Mouse (Mus musculus) Muller cell, postnatal 12 days (primary cell): ENCODE measurements around the gene Ssbp4.
"Not testable (repeated sequence)": the region's sequence is repeated elsewhere in the genome, so short reads cannot be mapped to it uniquely, and the experiment has no call there.

ENCODE experiments used
- DNase-seq: peaks from one replicate; pipeline ENCODE4 v3.0.0-alpha.2; 2015; ENCODE audit errors: inconsistent ontology term

Ssbp4 gene

DNA sequence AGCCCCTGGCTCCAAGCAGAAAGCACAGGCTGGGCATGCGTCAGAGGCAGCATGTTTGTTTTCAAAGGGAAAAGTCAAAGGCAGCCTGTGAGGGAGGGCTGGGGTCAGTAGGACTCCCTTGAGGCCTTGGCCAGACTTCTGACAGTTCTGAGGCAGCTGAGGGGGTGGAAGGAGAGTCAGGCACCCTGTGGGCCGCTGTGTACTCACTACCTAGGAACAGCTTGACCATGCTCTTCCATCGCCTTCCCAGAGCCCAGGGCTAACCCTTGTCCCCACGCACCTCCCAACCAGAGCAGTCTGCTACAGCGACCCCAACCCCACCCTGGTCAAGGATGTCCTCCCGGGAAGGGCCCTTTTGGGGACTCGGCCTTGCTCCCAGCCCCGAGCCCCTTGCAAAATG, 15.5 kb downstream of the Ssbp4 start:
- DNase-seq = no peak

DNA sequence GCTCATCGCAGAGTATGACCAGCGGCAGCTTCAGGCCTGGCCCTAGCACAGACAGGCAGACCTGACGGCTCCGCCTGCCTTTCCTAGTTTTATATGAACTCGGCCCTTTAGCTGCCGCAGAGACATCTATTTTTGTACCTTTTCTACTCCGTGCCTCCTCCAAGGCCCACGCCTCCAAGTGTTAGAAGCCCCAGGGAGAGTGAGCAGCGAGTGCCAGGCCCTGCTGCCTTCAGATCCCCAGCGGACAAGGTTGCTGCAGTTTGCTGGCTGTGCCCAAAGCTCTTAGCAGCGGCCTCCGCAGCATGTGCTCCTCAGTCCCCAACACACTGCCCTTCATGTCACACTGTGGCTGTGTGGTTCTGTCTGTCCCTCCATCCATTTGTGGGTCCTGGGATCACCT, 17.1 kb downstream of the Ssbp4 start:
- no peak for DNase-seq

- DNase-seq = not testable (repeated sequence)
Measured at GRCm38 (mm10) chr8:70587955-70588354, 20.7 kb downstream of the Ssbp4 start.

DNA sequence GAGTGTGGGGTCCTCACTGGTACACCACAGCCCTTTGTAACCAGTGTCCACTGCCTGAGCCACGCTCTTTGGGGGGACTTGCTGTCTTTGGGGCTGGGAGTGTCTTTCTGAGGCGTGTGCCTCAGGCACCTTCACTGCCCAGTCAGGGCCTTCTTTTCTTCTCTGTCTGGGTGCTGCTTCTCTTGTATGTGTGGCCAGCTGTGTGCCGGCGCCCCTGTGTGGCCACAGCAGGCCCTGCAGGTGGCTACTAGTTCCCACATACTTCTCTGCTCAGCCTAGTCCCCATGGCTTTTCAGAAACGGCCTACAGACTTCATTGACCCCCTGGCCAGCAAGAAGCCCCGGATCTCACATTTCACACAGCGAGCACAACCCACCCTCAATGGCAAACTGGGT, 23.4 kb downstream of the Ssbp4 start:
- DNase-seq = peak; percentile 63

GRCm38 (mm10) chr8:70584606-70585257, 23.9 kb downstream of the Ssbp4 start:
- no peak for DNase-seq

GRCm38 (mm10) chr8:70583476-70584387, 24.9 kb downstream of the Ssbp4 start:
- no peak for DNase-seq

DNA sequence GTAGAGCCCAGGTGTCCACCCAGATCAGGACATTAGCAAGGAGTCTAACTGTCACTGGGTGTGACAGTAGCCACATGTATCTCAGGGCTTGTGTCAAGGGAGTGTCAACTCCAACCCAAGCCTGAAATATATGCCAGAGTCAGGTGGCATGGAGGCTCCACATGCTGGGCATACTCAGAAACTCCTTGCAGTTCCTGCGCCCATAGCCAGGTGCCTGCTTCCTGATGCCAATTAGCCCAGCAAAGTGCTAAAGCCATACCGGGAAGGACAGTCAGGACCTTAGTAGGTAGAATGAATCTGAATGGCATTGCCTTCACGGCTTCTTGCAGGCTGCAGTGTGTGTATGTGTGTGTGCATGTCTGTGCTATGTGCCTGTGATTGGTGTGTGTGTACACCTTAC, 31.5 kb downstream of the Ssbp4 start:
- no peak for DNase-seq

GRCm38 (mm10) chr8:70574915-70575314, 33.8 kb downstream of the Ssbp4 start:
- no peak for DNase-seq

- no peak for DNase-seq
Measured at GRCm38 (mm10) chr8:70574302-70574701, 34.4 kb downstream of the Ssbp4 start.

GRCm38 (mm10) chr8:70570990-70571389, 37.7 kb downstream of the Ssbp4 start:
- peak; percentile 58 for DNase-seq

- no peak for DNase-seq
Measured at GRCm38 (mm10) chr8:70570360-70570759, 38.3 kb downstream of the Ssbp4 start.

DNA sequence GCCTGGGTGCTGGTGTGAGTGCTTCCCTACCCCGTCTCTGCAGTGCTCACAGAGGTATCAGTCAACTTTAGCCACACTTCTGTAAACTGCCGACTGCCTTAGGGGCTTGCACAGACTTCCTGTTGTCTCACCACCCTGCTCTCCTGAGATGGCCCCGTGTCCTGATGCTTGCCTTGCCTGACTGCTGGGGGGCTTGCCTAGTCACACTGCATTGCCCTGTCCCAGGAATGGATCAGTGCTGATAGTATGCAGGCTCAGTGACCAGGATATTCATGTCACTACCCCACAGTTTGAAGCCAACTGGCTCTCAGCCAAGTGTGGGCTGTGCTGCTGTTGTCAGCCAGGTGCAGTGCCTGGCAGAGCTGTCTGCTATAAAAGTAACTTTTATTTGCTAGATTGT, 43.1 kb downstream of the Ssbp4 start:
- DNase-seq = no peak

- no peak for DNase-seq
Measured at GRCm38 (mm10) chr8:70564696-70565235, 43.9 kb downstream of the Ssbp4 start.

DNA sequence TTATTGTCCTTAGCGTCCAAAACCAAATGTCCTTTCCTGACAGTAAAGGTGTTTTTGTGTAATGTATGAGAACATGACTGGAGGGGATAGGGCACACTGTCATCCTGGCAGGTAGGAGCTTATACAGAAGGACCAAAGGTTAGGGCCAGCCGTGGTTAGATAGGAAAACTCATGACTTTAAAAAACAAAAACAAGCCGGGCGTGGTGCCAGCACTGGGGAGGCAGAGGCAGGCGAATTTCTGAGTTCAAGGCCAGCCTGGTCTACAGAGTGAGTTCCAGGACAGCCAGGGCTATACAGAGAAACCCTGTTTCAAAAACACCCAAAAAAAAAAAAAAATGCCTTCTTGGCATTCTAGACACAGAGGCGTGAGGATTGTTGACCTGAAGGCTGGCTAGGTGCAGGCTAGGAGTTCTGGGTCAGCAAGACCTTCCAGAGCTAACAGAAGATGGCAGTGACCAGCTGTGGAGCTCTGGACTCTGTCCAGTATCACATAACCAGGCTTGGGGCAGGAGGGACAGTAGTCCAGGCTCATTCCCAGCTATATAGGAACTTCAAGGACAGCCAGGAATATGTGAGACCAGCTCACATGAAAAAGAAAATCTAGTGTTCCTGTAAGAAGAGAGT, 44.8 kb downstream of the Ssbp4 start:
- DNase-seq = no peak

DNA sequence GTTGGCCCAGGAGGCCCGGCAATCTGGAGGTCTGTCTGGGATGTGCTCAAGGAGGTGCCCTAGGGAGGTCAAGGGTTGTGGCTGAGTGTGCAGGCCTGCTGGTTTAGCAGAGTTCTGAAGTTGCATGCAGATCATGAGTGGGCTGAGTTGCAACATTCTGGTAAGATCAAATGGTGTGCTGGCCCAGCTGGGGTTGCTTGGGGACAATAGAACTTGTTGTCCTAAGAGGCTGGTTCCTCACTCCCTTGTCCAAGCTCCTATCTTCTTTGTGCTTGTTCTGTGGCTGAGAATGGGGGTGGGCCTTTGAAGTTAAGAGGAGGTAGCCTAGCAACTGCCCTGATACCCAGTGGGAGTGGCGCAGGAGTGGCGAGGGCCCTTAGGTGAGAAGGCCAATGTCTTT, 45.9 kb downstream of the Ssbp4 start:
- no peak for DNase-seq

- DNase-seq = peak; percentile 52
Measured at GRCm38 (mm10) chr8:70561809-70562535, 46.7 kb downstream of the Ssbp4 start.

GRCm38 (mm10) chr8:70561357-70561756, 47.3 kb downstream of the Ssbp4 start:
- no peak for DNase-seq

- no peak for DNase-seq
Measured at GRCm38 (mm10) chr8:70560564-70560963, 48.1 kb downstream of the Ssbp4 start.

DNA sequence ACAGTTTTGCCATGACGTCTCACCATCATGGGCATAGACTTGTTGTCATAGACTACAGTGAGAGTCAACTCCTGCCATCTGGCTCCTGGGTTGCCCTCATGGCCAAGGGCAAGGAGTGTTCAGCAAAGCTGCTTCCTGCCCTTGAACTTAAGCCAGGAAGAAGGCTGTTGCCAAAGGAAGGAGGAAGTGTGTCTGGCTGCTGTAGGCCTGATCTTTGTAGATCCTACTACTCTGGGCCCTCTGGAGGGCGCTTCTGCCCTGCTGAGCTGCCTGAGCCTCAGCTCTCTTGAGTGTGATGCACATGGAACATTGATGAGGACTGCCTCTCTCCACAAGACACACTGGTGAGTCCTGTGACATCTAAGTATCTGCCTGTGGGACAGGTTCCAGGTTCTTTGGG, 48.6 kb downstream of the Ssbp4 start:
- DNase-seq = no peak

GRCm38 (mm10) chr8:70558983-70559382, 49.7 kb downstream of the Ssbp4 start:
- DNase-seq = no peak

- DNase-seq = no peak
Measured at GRCm38 (mm10) chr8:70558334-70558733, 50.3 kb downstream of the Ssbp4 start.
